Mouse (Mus musculus): ENCODE results near the gene Tbc1d10c. TPM values are rescaled to one million over a fixed set of nuclear protein-coding genes. Genes with fewer than 3 reads are reported as not detected.
A peak's percentile ranks its signal among the peaks of the same experiment; 100 is the strongest.
"Not testable (repeated sequence)": the region's sequence is repeated elsewhere in the genome, so short reads cannot be mapped to it uniquely, and the experiment has no call there.

Tbc1d10c gene
- total RNA-seq, 2 experiments from 2014 or later, result 5.5 to 5.9 TPM

DNA sequence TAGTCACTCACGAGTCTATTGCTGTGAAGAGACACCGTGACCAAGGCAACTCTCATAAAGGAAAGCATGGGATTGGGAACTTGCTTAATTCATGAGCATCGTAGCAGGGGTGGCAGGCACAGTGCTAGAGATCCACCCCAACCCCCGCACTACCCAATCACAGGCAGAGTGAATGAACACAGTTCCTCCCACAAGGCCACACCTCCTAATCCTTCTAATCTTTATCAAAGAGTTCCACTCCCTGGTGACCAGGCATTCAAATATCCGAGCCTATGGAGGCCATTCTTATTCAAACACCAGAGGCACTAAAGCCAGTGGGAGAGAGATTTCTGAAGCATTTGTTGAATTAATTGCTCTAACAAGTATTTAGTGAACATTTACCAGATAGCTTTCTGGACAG lies 45.1 kb downstream of the Tbc1d10c start:
- DNase-seq (ENCODE audit: low spot score), result no peak

DNA sequence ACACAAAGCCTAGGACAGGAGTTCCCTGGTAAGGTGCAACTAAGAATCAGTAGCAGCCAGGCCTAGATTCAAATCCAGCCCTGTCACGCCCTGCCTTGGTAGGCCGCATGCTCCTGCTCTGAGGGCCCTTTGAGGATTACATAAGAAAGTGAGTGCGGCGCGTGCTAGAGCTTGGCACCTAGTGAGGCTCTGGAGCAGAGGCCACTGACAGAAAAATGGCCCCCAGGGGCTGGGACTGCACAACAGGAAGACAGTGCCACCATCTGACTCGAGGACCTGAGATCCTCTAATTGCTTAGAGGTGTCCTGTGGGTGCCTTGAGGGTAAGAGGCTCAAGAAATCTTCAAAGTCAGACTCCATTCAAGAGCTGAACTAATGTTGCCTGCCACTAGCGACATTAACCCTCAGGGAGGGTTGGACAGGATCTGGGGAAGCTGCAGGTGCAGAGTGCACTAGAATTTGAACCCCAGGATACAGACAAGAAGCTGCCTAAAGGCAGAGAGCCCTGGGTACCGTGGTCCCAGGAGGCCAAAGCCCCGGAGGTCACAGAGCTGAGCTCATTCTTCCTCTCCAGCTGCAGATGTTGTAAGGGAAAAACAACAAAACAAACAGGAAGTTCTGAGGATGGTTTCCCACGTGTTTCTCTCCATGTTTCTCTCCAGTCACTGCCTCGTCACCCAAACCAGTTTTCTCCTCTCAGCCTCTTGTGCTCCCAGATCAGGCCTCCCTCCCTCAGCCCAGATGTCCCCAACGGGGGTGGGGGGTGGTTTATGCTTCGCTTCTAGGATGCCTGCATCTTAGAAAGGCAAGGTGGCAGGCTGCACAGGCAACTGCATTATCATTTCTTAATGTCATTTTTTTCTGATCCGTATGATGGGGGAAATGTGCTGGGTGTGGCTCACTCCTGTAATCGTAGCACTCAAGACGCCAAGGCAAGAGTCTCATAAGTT lies 46.3 kb downstream of the Tbc1d10c start:
- peak; percentile 33 for DNase-seq (ENCODE audit: low spot score)

DNA sequence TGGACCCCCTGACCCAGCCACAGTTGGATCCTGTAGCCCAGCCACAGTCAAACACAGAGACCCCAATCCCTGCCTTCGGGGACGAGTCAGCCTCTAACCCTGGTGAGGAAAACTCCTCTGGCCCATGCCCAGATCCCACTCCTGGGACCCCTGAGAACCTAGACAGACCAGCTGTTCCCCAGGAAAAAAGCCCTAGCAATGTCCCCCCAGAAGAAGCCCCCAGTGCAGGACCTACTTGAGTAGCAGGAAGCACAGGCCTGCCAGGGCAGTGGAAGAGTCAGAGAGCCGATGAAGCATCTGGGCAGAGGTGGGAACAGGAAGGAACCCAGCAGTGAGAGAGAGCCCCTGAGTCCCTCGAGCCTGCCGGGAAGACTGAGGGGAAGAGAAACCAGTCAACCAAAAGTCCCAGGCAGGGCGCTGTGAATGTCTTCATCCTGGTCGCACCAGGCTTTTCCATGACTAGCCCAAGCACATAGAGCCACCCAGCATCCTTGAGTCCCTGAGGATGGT lies 47.3 kb downstream of the Tbc1d10c start, which contains the start of gene Cabp4:
Gene Cabp4, minus strand, starts transcription at position 275 of the 510 bp plus-strand sequence.
- no peak for DNase-seq (ENCODE audit: low spot score)

DNA sequence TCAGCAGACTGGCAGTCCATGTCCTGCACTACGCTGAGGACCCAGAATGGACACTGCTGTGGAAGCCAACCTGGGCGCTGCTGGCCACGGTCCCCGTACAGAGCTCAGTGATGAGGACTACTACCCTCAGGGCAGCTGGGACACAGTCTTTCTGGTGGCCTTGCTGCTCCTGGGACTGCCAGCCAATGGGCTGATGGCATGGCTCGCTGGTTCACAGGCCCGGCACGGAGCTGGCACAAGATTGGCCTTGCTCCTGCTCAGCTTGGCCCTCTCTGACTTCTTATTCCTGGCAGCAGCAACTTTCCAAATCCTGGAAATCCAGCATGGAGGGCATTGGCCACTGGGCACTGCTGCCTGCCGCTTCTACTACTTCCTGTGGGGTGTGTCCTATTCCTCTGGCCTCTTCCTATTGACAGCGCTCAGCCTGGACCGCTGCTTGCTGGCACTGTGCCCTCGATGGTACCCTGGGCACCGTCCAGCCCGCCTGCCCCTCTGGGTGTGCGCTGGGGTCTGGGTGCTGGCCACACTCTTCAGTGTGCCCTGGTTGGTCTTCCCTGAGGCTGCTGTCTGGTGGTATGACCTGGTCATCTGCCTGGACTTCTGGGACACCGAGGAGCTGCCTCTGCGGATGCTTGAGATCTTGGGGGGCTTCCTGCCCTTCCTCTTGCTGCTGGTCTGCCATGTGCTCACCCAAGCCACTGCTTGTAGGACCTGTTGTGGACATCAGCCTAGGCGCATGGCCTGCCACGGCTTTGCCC lies 48.5 kb downstream of the Tbc1d10c start:
- DNase-seq (ENCODE audit: low spot score), result no peak

DNA sequence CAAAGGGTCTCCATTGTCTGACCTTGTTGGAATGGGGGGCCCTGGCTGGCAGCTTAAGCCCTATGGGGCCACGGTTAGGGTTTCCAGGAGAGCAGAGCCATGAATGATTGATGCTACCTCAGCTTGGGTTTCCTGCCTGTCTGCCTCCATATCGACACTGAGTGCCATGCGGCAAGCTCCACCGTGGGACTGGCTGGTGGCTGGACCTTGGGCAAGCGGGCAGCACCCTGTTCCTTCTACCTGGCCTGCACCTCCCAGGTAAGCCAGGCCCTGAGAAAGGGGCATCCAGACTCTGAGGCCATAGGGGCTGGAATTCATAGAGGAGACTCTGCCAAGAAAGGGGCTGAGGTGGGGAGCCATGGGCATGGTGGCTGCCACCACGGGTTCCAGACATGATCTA lies 50.9 kb downstream of the Tbc1d10c start:
- no peak for DNase-seq (ENCODE audit: low spot score)

DNA sequence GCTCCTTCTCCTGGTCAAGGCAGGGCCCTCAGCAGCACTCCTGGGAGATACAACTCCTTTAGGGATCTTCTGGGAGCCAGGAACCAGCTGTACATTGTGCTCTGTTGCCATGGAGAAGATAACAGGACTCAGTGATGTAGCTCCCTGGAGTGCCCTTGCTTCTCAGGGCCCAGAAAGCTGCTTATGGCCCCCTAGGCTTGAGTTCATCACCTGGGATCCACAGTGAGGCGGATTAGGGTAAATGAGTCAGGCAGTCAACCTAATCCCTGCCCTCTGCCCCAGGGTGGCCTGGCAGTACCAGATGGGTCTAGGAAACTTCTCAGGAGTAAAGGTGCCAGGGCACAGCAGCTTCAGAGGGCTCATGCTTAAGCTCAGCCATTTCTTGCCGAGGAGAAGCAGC lies 51.6 kb downstream of the Tbc1d10c start, which contains the start of gene Gpr152:
Gene Gpr152, plus strand, starts transcription at position 342 of the 400 bp plus-strand sequence.
- DNase-seq (ENCODE audit: low spot score), result no peak

DNA sequence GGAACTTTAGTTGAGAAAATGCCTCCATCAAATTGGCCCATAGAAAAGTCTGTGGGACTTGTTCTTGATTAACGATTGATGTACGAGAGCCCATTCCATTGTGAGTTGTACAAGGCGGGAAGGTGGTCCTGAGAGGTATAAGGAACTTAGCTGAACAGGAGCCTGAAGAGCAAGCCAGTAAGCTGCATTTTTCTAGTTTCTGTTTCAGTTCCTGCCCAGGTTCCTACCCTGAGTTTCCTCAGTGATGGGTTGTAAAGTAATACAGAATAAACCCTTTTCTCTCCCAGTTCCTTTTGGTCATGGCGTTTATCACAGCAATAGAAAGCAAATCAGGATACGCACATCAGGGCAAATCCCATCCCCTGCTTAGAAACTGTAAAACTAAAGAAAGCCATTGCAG lies 53.2 kb downstream of the Tbc1d10c start:
- DNase-seq (ENCODE audit: low spot score), result no peak

DNA sequence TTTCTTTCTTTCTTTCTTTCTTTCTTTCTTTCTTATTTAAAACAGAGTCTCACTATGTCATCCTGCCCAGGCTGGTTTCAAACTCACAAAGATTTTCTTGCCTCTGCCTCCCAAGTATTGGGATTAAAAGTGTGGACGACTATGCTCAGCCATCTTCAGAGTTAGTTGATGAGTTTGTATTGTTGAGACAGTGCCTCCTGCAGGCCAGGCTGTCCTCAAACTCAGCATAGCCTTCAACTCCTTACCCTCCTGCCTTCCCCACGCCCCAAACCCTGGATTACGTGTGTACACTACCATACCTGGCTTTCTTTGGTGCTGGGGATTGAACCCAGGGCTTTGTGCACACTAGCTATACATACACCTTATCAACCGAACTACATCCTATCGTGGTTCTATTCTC lies 54.6 kb downstream of the Tbc1d10c start:
- no peak for DNase-seq (ENCODE audit: low spot score)

DNA sequence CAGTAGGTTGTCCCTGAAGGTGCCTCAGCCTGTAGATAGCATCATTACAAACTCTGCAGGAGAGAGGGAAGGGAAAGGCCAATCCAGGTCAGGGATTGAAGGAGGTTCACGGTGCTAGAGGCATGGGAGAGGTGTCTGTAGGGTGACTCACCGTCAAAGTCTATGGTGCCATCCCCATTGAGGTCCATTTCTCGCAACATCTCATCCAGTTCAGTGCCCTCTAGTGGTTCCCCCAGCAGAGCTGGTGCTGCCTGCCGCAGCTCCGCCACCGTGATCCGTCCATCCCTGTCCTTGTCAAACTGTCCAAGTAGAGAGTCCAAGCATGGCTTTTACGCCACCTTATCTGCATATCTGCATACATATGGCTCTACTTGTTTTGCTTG lies 55.1 kb downstream of the Tbc1d10c start:
- DNase-seq (ENCODE audit: low spot score), result not testable (repeated sequence)

DNA sequence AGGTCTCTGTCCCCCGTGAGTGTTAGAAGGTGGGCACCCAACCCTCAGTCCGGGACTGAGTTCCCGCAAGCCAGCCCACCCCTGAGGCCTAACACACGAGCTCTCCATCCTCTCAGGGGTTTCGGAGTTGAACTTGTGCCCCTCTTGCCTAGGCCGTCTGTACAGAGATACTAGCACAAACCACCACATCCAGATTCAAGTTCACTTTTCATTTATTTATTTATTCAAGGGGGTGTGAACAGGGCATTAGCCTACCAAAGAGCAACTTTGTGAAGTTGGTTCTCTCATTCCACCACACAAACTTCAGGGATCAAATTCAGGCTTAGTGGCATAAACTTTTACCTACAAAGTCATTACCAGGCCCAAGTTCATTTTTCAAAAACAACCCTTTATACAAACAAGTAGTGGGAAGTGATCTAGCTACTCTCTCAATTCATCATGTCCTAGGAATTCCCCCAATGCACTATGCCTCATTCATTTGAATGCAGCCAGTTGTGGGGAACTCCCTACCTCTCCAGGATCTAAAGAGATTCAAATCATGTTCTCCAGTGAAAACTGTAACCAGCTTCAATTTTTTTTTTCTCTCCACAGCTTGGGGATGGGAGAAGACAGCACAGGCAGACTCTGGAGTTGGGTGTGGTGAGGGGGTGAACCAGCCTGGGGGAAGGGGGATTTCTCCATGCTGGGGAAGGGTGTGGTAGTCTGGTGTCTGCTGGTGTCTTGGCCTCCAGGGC lies 55.7 kb downstream of the Tbc1d10c start:
- not testable (repeated sequence) for DNase-seq (ENCODE audit: low spot score)

DNA sequence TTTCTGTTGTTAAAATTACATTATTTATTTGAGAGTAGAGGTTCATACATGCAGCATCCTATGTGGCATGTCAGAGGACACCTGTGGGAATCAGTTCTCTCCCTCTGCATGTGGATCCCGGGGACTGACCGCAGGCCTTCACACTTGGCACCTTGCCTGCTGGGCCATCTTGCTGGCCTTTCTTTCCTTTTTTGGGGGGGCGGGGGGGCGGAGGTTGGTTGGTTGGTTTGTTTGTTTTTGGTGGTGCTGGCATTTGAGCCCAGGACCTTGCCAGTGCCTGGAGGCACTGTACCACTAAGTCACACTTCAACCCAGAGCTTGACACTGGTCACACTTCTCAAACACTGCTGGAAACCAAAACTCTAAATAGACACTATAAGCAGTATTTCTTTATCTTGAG lies 56.7 kb downstream of the Tbc1d10c start:
- DNase-seq (ENCODE audit: low spot score), result no peak

Small RNA genes within 50 kb of the gene (microRNA-seq; reads per million reads assigned to microRNA genes)
- gene Gm26115, result not detected

Other genes with a start within 250 kb of the Tbc1d10c start
- not detected for gene Aldh3b3, start 232.6 kb downstream of the Tbc1d10c start, total RNA-seq (2021)
- under 1 TPM; 0.14 to 0.26 TPM for gene Aldh3b2, start 219.0 kb downstream of the Tbc1d10c start, total RNA-seq (2021)
- 1 to 10 TPM; 1.3 to 2.0 TPM for gene Acy3, start 204.7 kb downstream of the Tbc1d10c start, total RNA-seq (2021)
- gene Tbx10, start 198.5 kb downstream of the Tbc1d10c start, total RNA-seq (2021), result not detected
- gene Nudt8, start 190.7 kb downstream of the Tbc1d10c start, total RNA-seq (2021), result 10 to 100 TPM; 23.8 to 30.1 TPM
- gene Gm49405, start 190.7 kb downstream of the Tbc1d10c start, total RNA-seq (2021), result under 1 TPM; 0.14 to 0.40 TPM
- under 1 TPM; 0.82 to 1.00 TPM for gene Doc2g, start 188.0 kb downstream of the Tbc1d10c start, total RNA-seq (2021)
- gene Ndufv1, start 178.5 kb downstream of the Tbc1d10c start, total RNA-seq (2021), result 100 to 1,000 TPM; 423 to 466 TPM
- 100 to 1,000 TPM; 480 to 487 TPM for gene Gstp1, start 153.3 kb downstream of the Tbc1d10c start, total RNA-seq (2021)
- 100 to 1,000 TPM; 206 to 226 TPM for gene Gstp2, start 145.3 kb downstream of the Tbc1d10c start, total RNA-seq (2021)
- not detected for gene Gstp3, start 131.7 kb downstream of the Tbc1d10c start, total RNA-seq (2021)
- gene Cabp2, start 109.7 kb downstream of the Tbc1d10c start, total RNA-seq (2021), result not detected
- 10 to 100 TPM; 18.7 to 19.9 TPM for gene Cdk2ap2, start 94.1 kb downstream of the Tbc1d10c start, total RNA-seq (2021)
- 1 to 10 TPM; 2.0 to 3.7 TPM for gene Pitpnm1, start 91.3 kb downstream of the Tbc1d10c start, total RNA-seq (2021)
- gene Aip, start 65.4 kb downstream of the Tbc1d10c start, total RNA-seq (2021), result 10 to 100 TPM; 82.2 to 84.7 TPM
- gene Gpr152, start 51.5 kb downstream of the Tbc1d10c start, total RNA-seq (2021), result not detected
- not detected for gene Cabp4, start 47.3 kb downstream of the Tbc1d10c start, total RNA-seq (2021)
- gene Coro1b, start 42.7 kb downstream of the Tbc1d10c start, total RNA-seq (2021), result 10 to 100 TPM; 11.9 to 13.4 TPM
- not detected for gene Ptprcap, start 37.7 kb downstream of the Tbc1d10c start, total RNA-seq (2021)
- 10 to 100 TPM; 24.8 to 25.9 TPM for gene Rps6kb2, start 27.9 kb downstream of the Tbc1d10c start, total RNA-seq (2021)
- 10 to 100 TPM; 21.8 to 30.3 TPM for gene Carns1, start 15.8 kb downstream of the Tbc1d10c start, total RNA-seq (2021)
- 100 to 1,000 TPM; 200 to 201 TPM for gene Ppp1ca, start 781 bp upstream of the Tbc1d10c start, total RNA-seq (2021)
- gene Rad9a, start 10.4 kb upstream of the Tbc1d10c start, total RNA-seq (2021), result 1 to 10 TPM; 2.6 to 2.8 TPM
- gene Clcf1, start 23.0 kb upstream of the Tbc1d10c start, total RNA-seq (2021), result under 1 TPM; 0.34 to 0.47 TPM
- not detected for gene AC109138.7, start 23.1 kb upstream of the Tbc1d10c start, total RNA-seq (2021)
- 10 to 100 TPM; 16.3 to 17.8 TPM for gene Pold4, start 40.6 kb upstream of the Tbc1d10c start, total RNA-seq (2021)
- gene Ssh3, start 77.9 kb upstream of the Tbc1d10c start, total RNA-seq (2021), result 1 to 10 TPM; 2.8 to 3.4 TPM
- under 1 TPM; 0.16 to 0.81 TPM for gene Ankrd13d, start 91.9 kb upstream of the Tbc1d10c start, total RNA-seq (2021)
- gene Grk2, start 114.9 kb upstream of the Tbc1d10c start, total RNA-seq (2021), result 10 to 100 TPM; 50.7 to 60.8 TPM
- gene Kdm2a, start 207.0 kb upstream of the Tbc1d10c start, total RNA-seq (2021), result 10 to 100 TPM; 33.4 to 36.8 TPM
- under 1 TPM; 0.27 to 0.31 TPM for gene Rhod, start 248.1 kb upstream of the Tbc1d10c start, total RNA-seq (2021)

Data from gastrocnemius, adult 18-20 months (tissue).